ENCODE assay signal across 9 mouse cellular contexts in the genomic region with DNA sequence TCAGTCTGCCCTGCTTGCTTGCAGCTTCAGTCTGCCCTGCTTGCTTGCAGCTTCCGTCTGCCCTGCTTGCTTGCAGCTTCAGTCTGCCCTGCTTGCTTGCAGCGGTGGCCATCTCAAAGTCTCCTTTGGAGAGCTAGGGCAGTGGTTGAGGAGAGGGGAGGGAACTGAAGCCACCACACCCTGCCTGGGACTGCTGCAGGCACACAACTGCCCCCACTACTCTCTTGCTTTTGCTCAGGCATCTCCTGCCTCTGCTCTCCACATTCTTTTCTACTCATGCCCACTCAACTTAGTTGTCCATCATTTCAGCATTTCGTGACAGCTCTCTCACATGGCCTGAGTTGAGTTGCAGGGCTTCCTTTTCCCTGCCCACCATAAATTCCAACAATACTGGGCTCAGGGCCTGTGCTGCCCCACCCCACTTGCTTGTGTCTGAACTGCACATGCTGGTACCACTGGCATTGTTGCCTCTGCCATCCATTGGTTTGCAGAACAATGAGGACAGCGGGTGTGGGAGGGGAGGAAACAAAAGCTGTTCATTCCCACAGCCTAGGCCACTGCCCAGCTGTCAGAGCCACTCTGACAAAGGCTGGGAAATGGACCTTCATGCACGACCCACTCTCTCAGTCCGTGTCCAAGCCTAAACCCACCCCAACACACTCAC. TPM values are rescaled to one million over a fixed set of nuclear protein-coding genes. Genes with fewer than 3 reads are reported as not detected.
DNase-seq lines count a peak whose midpoint lies in the region; ATAC-seq and TF ChIP-seq lines count a peak whose summit lies in the region.
"Had no signal": no experiment of that assay in that cellular context is flagged by ENCODE, and none has a peak within 500 bp of the region (broad histone marks: within the 10 kb centered on the region; RNA-seq: fewer than 3 reads in every experiment).

No protein-coding gene starts in this region.

- 0 out of 2 replicates have a peak overlapping the region, but pooled peaks have one; percentile 20 for H3K27ac ChIP-seq in heart, postnatal 0 days (ENCODE audit: low read depth)
- peak overlapping the region; percentile 79 for H3K27ac ChIP-seq in forebrain, embryonic 10.5 days
- no peak overlapping the region for H3K27ac ChIP-seq in lung, embryonic 14.5 days (ENCODE audit: low read depth)
- H3K27ac ChIP-seq in neural tube, embryonic 13.5 days (replicated peaks) = peak overlapping the region; percentile 49

- TF ChIP-seq EP300 in heart, postnatal 0 days (IDR thresholded peaks at IDR 0.05; ENCODE audit: low read depth) = no peak

- H3K4me1 ChIP-seq in heart, postnatal 0 days (ENCODE audit: control insufficient read depth, insufficient read depth) = no peaks in the 10 kb centered on the region
- H3K4me1 ChIP-seq in forebrain, embryonic 10.5 days = peaks cover 18% of the 10 kb centered on the region
- H3K4me1 ChIP-seq in lung, embryonic 14.5 days (ENCODE audit: insufficient read depth) = no peaks in the 10 kb centered on the region
- peaks cover 6% of the 10 kb centered on the region for H3K4me1 ChIP-seq in neural tube, embryonic 13.5 days (replicated peaks)

- no peak overlapping the region for H3K9ac ChIP-seq in heart, postnatal 0 days (replicated peaks; ENCODE audit: low read depth, low read length)
- H3K9ac ChIP-seq in lung, embryonic 14.5 days = no peak overlapping the region
- H3K9ac ChIP-seq in neural tube, embryonic 13.5 days = no peak overlapping the region

- H3K27me3 ChIP-seq in heart, postnatal 0 days (ENCODE audit: control insufficient read depth, insufficient read depth, low read length) = no peaks in the 10 kb centered on the region
- H3K27me3 ChIP-seq in forebrain, embryonic 10.5 days (ENCODE audit: poor library complexity, severe bottlenecking) = no peaks in the 10 kb centered on the region
- H3K27me3 ChIP-seq in lung, embryonic 14.5 days (ENCODE audit: insufficient read depth, low read length) = no peaks in the 10 kb centered on the region
- H3K27me3 ChIP-seq in neural tube, embryonic 13.5 days = no peaks in the 10 kb centered on the region

- no peak overlapping the region for H3K4me3 ChIP-seq in heart, postnatal 0 days (ENCODE audit: low read depth, low read length)
- no peak overlapping the region for H3K4me3 ChIP-seq in forebrain, embryonic 10.5 days
- no peak overlapping the region for H3K4me3 ChIP-seq in lung, embryonic 14.5 days (ENCODE audit: low read depth, low read length)
- no peak overlapping the region for H3K4me3 ChIP-seq in neural tube, embryonic 13.5 days

- H3K9me3 ChIP-seq in heart, postnatal 0 days (replicated peaks; ENCODE audit: control insufficient read depth, low read length) = no peaks in the 10 kb centered on the region
- H3K9me3 ChIP-seq in forebrain, embryonic 10.5 days = no peaks in the 10 kb centered on the region
- H3K9me3 ChIP-seq in lung, embryonic 14.5 days (ENCODE audit: low read depth, low read length) = no peaks in the 10 kb centered on the region
- no peaks in the 10 kb centered on the region for H3K9me3 ChIP-seq in neural tube, embryonic 13.5 days

- H3K36me3 ChIP-seq in heart, postnatal 0 days (replicated peaks; ENCODE audit: control insufficient read depth, insufficient read depth, low read length) = no peaks in the 10 kb centered on the region
- no peaks in the 10 kb centered on the region for H3K36me3 ChIP-seq in forebrain, embryonic 10.5 days (replicated peaks)
- H3K36me3 ChIP-seq in lung, embryonic 14.5 days (ENCODE audit: insufficient read depth) = no peaks in the 10 kb centered on the region
- H3K36me3 ChIP-seq in neural tube, embryonic 13.5 days = no peaks in the 10 kb centered on the region

- DNase-seq in heart, postnatal 0 days (ENCODE audit: low spot score) = no peak
- no peak for DNase-seq in heart, postnatal 14 days
- DNase-seq in forebrain, embryonic 10.5 days (ENCODE audit: extremely low spot score, low spot score) = peak; percentile 15
- peak; percentile 2 for DNase-seq in lung, embryonic 14.5 days
- no peak for DNase-seq in cerebellum, adult 11 months
- no peak for DNase-seq in B cell, adult 2 months
- no peak for DNase-seq in spleen, postnatal 10 days (ENCODE audit: low spot score in 2 of 2)
- DNase-seq: adrenal gland, postnatal 14 days had no signal

- 40% methylated on average over 6 of the region's 6 CpGs for WGBS in heart, postnatal 0 days
- WGBS in forebrain, embryonic 10.5 days = 21% methylated on average over 6 of the region's 6 CpGs
- 21% methylated on average over 6 of the region's 6 CpGs for WGBS in lung, embryonic 14.5 days
- WGBS in neural tube, embryonic 13.5 days = 19% methylated on average over 6 of the region's 6 CpGs

- no peak for TF ChIP-seq CTCF in heart, postnatal 0 days (IDR thresholded peaks at IDR 0.05; ENCODE audit: low read depth)
- no peak for TF ChIP-seq CTCF in lung, embryonic 14.5 days (IDR thresholded peaks at IDR 0.05; ENCODE audit: low read depth)

- no peak; the same call in 1 of the 2 replicates for ATAC-seq in heart, postnatal 0 days (ENCODE audit: insufficient read depth, low read depth)
- ATAC-seq in lung, embryonic 14.5 days (ENCODE audit: insufficient read depth) = peak; percentile 47; the same call in 1 of the 2 replicates
- ATAC-seq in neural tube, embryonic 13.5 days (ENCODE audit: low read depth) = peak; percentile 79

- H3K4me2 ChIP-seq in heart, postnatal 0 days (ENCODE audit: low read depth, low read length) = no peak overlapping the region
- H3K4me2 ChIP-seq in lung, embryonic 14.5 days = no peak overlapping the region
- H3K4me2 ChIP-seq in neural tube, embryonic 13.5 days = no peak overlapping the region

- intact Hi-C loops in heart, postnatal 14 days (cut with DNase I) = no loop called here

RNA-seq across cellular contexts. Expression of gene Fundc1, which starts 24.9 kb away (rescaled TPM):
- total RNA-seq in heart, postnatal 0 days (2014; rRNA removed; ENCODE audit: low replicate concordance) = 18.5 and 31.4 TPM in 2 replicates
- 36.3 and 37.0 TPM in 2 replicates for polyA plus RNA-seq in heart, postnatal 0 days (2015; fragmentation: Nextera tagmentation; extraction: Ambion mirVana)
- total RNA-seq in heart, postnatal 14 days (2021) = 10 to 100 TPM; 24.1 to 24.9 TPM
- 36.1 and 39.6 TPM in 2 replicates for polyA plus RNA-seq in forebrain, embryonic 10.5 days (2016; fragmentation: Nextera tagmentation; extraction: Ambion mirVana)
- 66.7 and 72.3 TPM in 2 replicates for polyA plus RNA-seq in lung, embryonic 14.5 days (2014; fragmentation: Nextera tagmentation; extraction: Ambion mirVana)
- 66.2 and 69.5 TPM in 2 replicates for polyA plus RNA-seq in neural tube, embryonic 13.5 days (2015; fragmentation: Nextera tagmentation; extraction: Ambion mirVana)

Comparison
In these comparisons a context has a peak if more than half of its experiments do, and no peak if none do; other contexts are left out.
1. DNase-seq: peak in forebrain, embryonic 10.5 days (single experiment) and lung, embryonic 14.5 days (single experiment); none in heart, postnatal 0 days (single experiment), heart, postnatal 14 days (0 of 2), cerebellum, adult 11 months (single experiment), B cell, adult 2 months (0 of 2) and spleen, postnatal 10 days (0 of 2).